Mouse (Mus musculus) liver, embryonic 14.5 days (tissue): ENCODE measurements around the gene Brip1.
A peak's percentile ranks its signal among the peaks of the same experiment; 100 is the strongest.

ENCODE experiments used
- CTCF ChIP-seq: IDR thresholded peaks from 2 replicates; pipeline ENCODE4 v1.5.1; 2016; ENCODE audit warnings: antibody characterized with exemption, low read depth, control low read depth
- EP300 ChIP-seq: IDR thresholded peaks from 2 replicates; pipeline ENCODE4 v1.6.1; 2016; ENCODE audit warnings: antibody characterized with exemption, low read depth

- TF ChIP-seq CTCF (peak; percentile 67), EP300 (no peak)
Observed at GRCm38 (mm10) chr11:86201037-86201786, at the start of gene Brip1.
